8 mouse cellular contexts compared by ENCODE assay signal in genomic region chr7:49427843-49428242, GRCm38 (mm10).
DNase-seq lines count a peak whose midpoint lies in the region; ATAC-seq and TF ChIP-seq lines count a peak whose summit lies in the region.

No protein-coding gene starts in this region.

- no peak overlapping the region for H3K27ac ChIP-seq in left cerebral cortex, adult 2 months
- H3K27ac ChIP-seq in hindbrain, embryonic 16.5 days (ENCODE audit: low read depth, low read length), result no peak overlapping the region

- peak; percentile 59 for DNase-seq in adrenal gland, postnatal 14 days
- no peak for DNase-seq in adrenal gland, postnatal 4 days (ENCODE audit: low spot score in 2 of 2)
- no peak for DNase-seq in left cerebral cortex, adult 2 months (ENCODE audit: extremely low spot score in 1 of 2, low spot score in 2 of 2)
- DNase-seq in left cerebral cortex, adult 11 months (ENCODE audit: low spot score), result no peak
- peak; percentile 68 for DNase-seq in embryo, embryonic 11 days
- peak; percentile 69 for DNase-seq in naive thymus-derived CD4-positive, alpha-beta T cell, adult 2 months (ENCODE audit: low read depth)
- no peak for DNase-seq in frontal cortex, postnatal 14 days (ENCODE audit: low spot score in 2 of 2)

- H3K9ac ChIP-seq in hindbrain, embryonic 16.5 days (ENCODE audit: low read depth, low read length), result no peak overlapping the region

- no peak overlapping the region for H3K4me3 ChIP-seq in left cerebral cortex, adult 2 months
- H3K4me3 ChIP-seq in hindbrain, embryonic 16.5 days (ENCODE audit: low read length), result no peak overlapping the region

- H3K9me3 ChIP-seq in hindbrain, embryonic 16.5 days (ENCODE audit: control insufficient read depth, low read length), result no peaks in the 10 kb centered on the region

- no peak for ATAC-seq in hindbrain, embryonic 16.5 days

- no peak overlapping the region for H3K4me2 ChIP-seq in hindbrain, embryonic 16.5 days (ENCODE audit: low read length)

- intact Hi-C loops in left cerebral cortex, adult 2 months (cut with DNase I), result loop anchor here (5.0 kb wide), 1 partner anchor 176 kb away; no protein-coding TSS in a partner anchor

- H3K36me3 ChIP-seq in hindbrain, embryonic 16.5 days (ENCODE audit: control insufficient read depth, insufficient read depth, low read length), result no peaks in the 10 kb centered on the region

- peak; percentile 76 for TF ChIP-seq CTCF in left cerebral cortex, adult 2 months (IDR thresholded peaks at IDR 0.05)

- 52% methylated on average over 6 of the region's 6 CpGs for WGBS in hindbrain, embryonic 16.5 days

- no peaks in the 10 kb centered on the region for H3K27me3 ChIP-seq in hindbrain, embryonic 16.5 days (replicated peaks; ENCODE audit: control insufficient read depth, insufficient read depth, low read length)

- no peaks in the 10 kb centered on the region for H3K4me1 ChIP-seq in hindbrain, embryonic 16.5 days (ENCODE audit: control insufficient read depth, insufficient read depth, low read depth, low read length)

Comparison
In these comparisons a context has a peak if more than half of its experiments do, and no peak if none do; other contexts are left out.
1. DNase-seq: peak in adrenal gland, postnatal 14 days (single experiment), embryo, embryonic 11 days (single experiment) and naive thymus-derived CD4-positive, alpha-beta T cell, adult 2 months (single experiment); none in adrenal gland, postnatal 4 days (0 of 2), left cerebral cortex, adult 2 months (0 of 2), left cerebral cortex, adult 11 months (single experiment) and frontal cortex, postnatal 14 days (0 of 2).